In genomic region chr5:38346646-38347432, GRCm38 (mm10) we compare ENCODE assay signal across 9 mouse cellular contexts. TPM values are rescaled to one million over a fixed set of nuclear protein-coding genes. Genes with fewer than 3 reads are reported as not detected.
DNase-seq lines count a peak whose midpoint lies in the region; ATAC-seq and TF ChIP-seq lines count a peak whose summit lies in the region.
"Had no signal": no experiment of that assay in that cellular context is flagged by ENCODE, and none has a peak within 500 bp of the region (broad histone marks: within the 10 kb centered on the region; RNA-seq: fewer than 3 reads in every experiment).

No protein-coding gene starts in this region.

- peak; percentile 43 for DNase-seq in hindbrain, embryonic 11.5 days (ENCODE audit: low spot score)
- DNase-seq in G1E (ENCODE audit: low spot score) = peak; percentile 10
- DNase-seq in c-Kit-positive CD71-positive TER-119-positive erythroid progenitor cells, embryonic 14.5 days (ENCODE audit: low spot score) = peak; percentile 7
- DNase-seq in urinary bladder, postnatal 4 days (ENCODE audit: low spot score in 2 of 2) = no peak
- DNase-seq in cerebellum, postnatal 25 days = no peak
- DNase-seq in left cerebral cortex, postnatal 25 days (ENCODE audit: low spot score in 2 of 2) = no peak

- H3K4me3 ChIP-seq in hindbrain, embryonic 11.5 days (ENCODE audit: low read depth, low read length) = no peak overlapping the region
- no peak overlapping the region for H3K4me3 ChIP-seq in hindbrain, embryonic 16.5 days (ENCODE audit: low read length)
- no peak overlapping the region for H3K4me3 ChIP-seq in G1E (ENCODE audit: low read depth, low read length)
- H3K4me3 ChIP-seq: hindbrain, embryonic 15.5 days had no signal

- H3K4me2 ChIP-seq in hindbrain, embryonic 11.5 days (replicated peaks; ENCODE audit: low read depth, low read length) = no peak overlapping the region
- no peak overlapping the region for H3K4me2 ChIP-seq in hindbrain, embryonic 16.5 days (ENCODE audit: low read length)
- H3K4me2 ChIP-seq: hindbrain, embryonic 15.5 days had no signal

- H3K27me3 ChIP-seq in hindbrain, embryonic 11.5 days (ENCODE audit: control insufficient read depth, insufficient read depth, low read length) = no peaks in the 10 kb centered on the region
- H3K27me3 ChIP-seq in hindbrain, embryonic 16.5 days (replicated peaks; ENCODE audit: control insufficient read depth, insufficient read depth, low read length) = no peaks in the 10 kb centered on the region
- peaks cover under 1% of the 10 kb centered on the region; the same call in 1 of the 2 replicates for H3K27me3 ChIP-seq in G1E (ENCODE audit: insufficient read depth, low read length)
- H3K27me3 ChIP-seq: hindbrain, embryonic 15.5 days had no signal

- intact Hi-C loops in left cerebral cortex, postnatal 25 days (cut with DNase I) = no loop called here

- H3K9ac ChIP-seq in hindbrain, embryonic 11.5 days (ENCODE audit: low read depth, low read length) = no peak overlapping the region
- H3K9ac ChIP-seq in hindbrain, embryonic 16.5 days (ENCODE audit: low read depth, low read length) = no peak overlapping the region
- H3K9ac ChIP-seq: hindbrain, embryonic 15.5 days had no signal

- H3K27ac ChIP-seq in hindbrain, embryonic 11.5 days (ENCODE audit: low read depth, low read length) = no peak overlapping the region
- no peak overlapping the region for H3K27ac ChIP-seq in hindbrain, embryonic 16.5 days (ENCODE audit: low read depth, low read length)
- H3K27ac ChIP-seq: hindbrain, embryonic 15.5 days had no signal

- 38% methylated on average over 10 of the region's 10 CpGs for WGBS in hindbrain, embryonic 11.5 days
- whole genome bisulfite sequencing in hindbrain, embryonic 16.5 days = 35% methylated on average over 10 of the region's 10 CpGs

- H3K4me1 ChIP-seq in hindbrain, embryonic 11.5 days (replicated peaks; ENCODE audit: control insufficient read depth, insufficient read depth, low read length) = peaks cover 4% of the 10 kb centered on the region; the same call in 1 of the 2 replicates
- no peaks in the 10 kb centered on the region for H3K4me1 ChIP-seq in hindbrain, embryonic 16.5 days (ENCODE audit: control insufficient read depth, insufficient read depth, low read depth, low read length)
- H3K4me1 ChIP-seq in G1E (ENCODE audit: insufficient read depth, low read depth, low read length) = no peaks in the 10 kb centered on the region

- no peak for ATAC-seq in hindbrain, embryonic 11.5 days (ENCODE audit: low FRiP score)
- no peak for ATAC-seq in hindbrain, embryonic 16.5 days
- 0 out of 2 replicates have a peak, but pooled peaks have one; percentile 28 for ATAC-seq in G1E (ENCODE audit: extremely low read depth, insufficient number of reproducible peaks, low FRiP score, poor library complexity, severe bottlenecking)
- peak; percentile 76 for ATAC-seq in megakaryocyte progenitor cell, adult 5-6 weeks (replicated peaks; ENCODE audit: poor library complexity)

- H3K9me3 ChIP-seq in hindbrain, embryonic 11.5 days (ENCODE audit: control insufficient read depth, low read length) = no peaks in the 10 kb centered on the region
- H3K9me3 ChIP-seq in hindbrain, embryonic 16.5 days (ENCODE audit: control insufficient read depth, low read length) = no peaks in the 10 kb centered on the region
- H3K9me3 ChIP-seq in G1E (replicated peaks) = no peaks in the 10 kb centered on the region
- H3K9me3 ChIP-seq: hindbrain, embryonic 15.5 days had no signal

- no peak for TF ChIP-seq CTCF in G1E (IDR thresholded peaks at IDR 0.05; ENCODE audit: low read depth, low read length)

- no peaks in the 10 kb centered on the region for H3K36me3 ChIP-seq in hindbrain, embryonic 11.5 days (ENCODE audit: control insufficient read depth, insufficient read depth, low read length)
- no peaks in the 10 kb centered on the region for H3K36me3 ChIP-seq in hindbrain, embryonic 16.5 days (ENCODE audit: control insufficient read depth, insufficient read depth, low read length)
- H3K36me3 ChIP-seq in G1E (replicated peaks) = no peaks in the 10 kb centered on the region
- H3K36me3 ChIP-seq: hindbrain, embryonic 15.5 days had no signal

RNA-seq across cellular contexts. Expression of gene Drd5, which starts 27.7 kb away (rescaled TPM):
- not detected in 2 replicates for polyA plus RNA-seq in hindbrain, embryonic 11.5 days (2014; fragmentation: Nextera tagmentation; extraction: Ambion mirVana)
- 1.1 TPM in 2 replicates for polyA plus RNA-seq in hindbrain, embryonic 16.5 days (2015; fragmentation: Nextera tagmentation; extraction: Ambion mirVana)
- total RNA-seq in G1E (2014; fragmentation: Nextera tagmentation) (not detected in 2 replicates), G1E (2017) (0.05 TPM in 1 of 2 replicates, not detected in the other)
- not detected in 2 replicates for polyA plus RNA-seq in G1E (2012)
- not detected in 2 replicates for total RNA-seq in megakaryocyte progenitor cell, adult 5-6 weeks (2015)
- total RNA-seq in megakaryocyte progenitor cell, adult 5-6 weeks (2017) = not detected in 2 replicates
- total RNA-seq in left cerebral cortex, postnatal 25 days (2021) = 1 to 10 TPM; 1.3 to 1.6 TPM

Comparison
In these comparisons a context has a peak if more than half of its experiments do, and no peak if none do; other contexts are left out.
1. ATAC-seq: peak in G1E (single experiment) and megakaryocyte progenitor cell, adult 5-6 weeks (single experiment); none in hindbrain, embryonic 11.5 days (single experiment) and hindbrain, embryonic 16.5 days (single experiment).
2. DNase-seq: peak in hindbrain, embryonic 11.5 days (single experiment), G1E (single experiment) and c-Kit-positive CD71-positive TER-119-positive erythroid progenitor cells, embryonic 14.5 days (single experiment); none in urinary bladder, postnatal 4 days (0 of 2), cerebellum, postnatal 25 days (0 of 2) and left cerebral cortex, postnatal 25 days (0 of 2).